Mouse (Mus musculus) brain, embryonic 14.5 days (tissue): ENCODE measurements at regions not wholly inside any gene's neighbourhood (a gene's known extent, or its start where the extent isn't known, plus 50 kb on each side); places are given as distances from the start of the nearest gene placed in this dataset.

Experiments
- CTCF ChIP-seq: fragments of 200-500 bp; IDR thresholded peaks from 2 replicates; pipeline ENCODE4 v1.5.1; 2012; ENCODE audit warnings: inconsistent platforms, mild to moderate bottlenecking, moderate library complexity, borderline replicate concordance; ENCODE audit not compliant: insufficient read depth, insufficient read length; ENCODE audit errors: extremely low read depth
- POLR2A ChIP-seq: fragments of 200-500 bp; IDR thresholded peaks from 2 replicates; pipeline ENCODE4 v1.6.1; 2012; ENCODE audit warnings: mild to moderate bottlenecking, inconsistent platforms, borderline replicate concordance; ENCODE audit not compliant: poor library complexity, insufficient read depth, insufficient read length, severe bottlenecking; ENCODE audit errors: extremely low read depth

- no peak for TF ChIP-seq CTCF
- TF ChIP-seq POLR2A, result no peak
Observed at GRCm38 (mm10) chr5:39417121-39417844, 338.0 kb downstream of the Hs3st1 start.
